Mouse (Mus musculus): ENCODE measurements at regions not wholly inside any gene's neighbourhood (a gene's known extent, or its start where the extent isn't known, plus 50 kb on each side); places are given as distances from the start of the nearest gene placed in this dataset.

DNA sequence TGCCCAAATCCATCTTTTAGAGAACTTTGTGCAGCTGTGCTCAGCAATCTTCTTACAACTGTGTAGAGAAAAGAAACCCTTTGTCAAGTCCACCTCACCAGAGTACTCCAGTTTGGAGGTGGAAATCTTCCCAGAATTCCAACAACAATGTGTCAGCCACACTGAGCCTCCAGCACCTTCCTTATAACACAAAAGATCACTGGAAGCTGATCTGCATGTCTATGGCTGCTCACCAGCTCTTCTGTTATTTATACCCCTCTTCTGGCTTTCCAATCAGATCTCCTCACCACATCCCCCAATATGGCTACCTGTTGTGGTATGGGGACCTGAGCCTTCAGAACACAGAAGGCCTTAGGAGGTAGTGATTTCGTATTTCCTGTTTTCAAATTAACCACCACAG lies 50.2 kb upstream of the Galnt18 start:
- TF ChIP-seq CTCF (IDR thresholded peaks at IDR 0.05; ENCODE audit: borderline replicate concordance, insufficient read depth, low read depth, low read length) = no peak
- no peak for TF ChIP-seq POLR2A (IDR thresholded peaks at IDR 0.05; ENCODE audit: borderline replicate concordance, insufficient read depth, low read length)
